Mouse (Mus musculus) midbrain, embryonic 16.5 days (tissue): ENCODE measurements at regions not wholly inside any gene's neighbourhood (a gene's known extent, or its start where the extent isn't known, plus 50 kb on each side); places are given as distances from the start of the nearest gene placed in this dataset.

Experiments
- ATAC-seq: fragments of 200-750 bp; cut with Nextera tagmentation; 2 replicates; pipeline ENCODE4 v1.8.0; 2017; ENCODE audit warnings: moderate TSS enrichment
- H3K27ac ChIP-seq: fragments of 300-500 bp; sonication (generic); 2 replicates; pipeline ENCODE4 v1.5.1; 2014; ENCODE audit warnings: mild to moderate bottlenecking, low read length, mixed read lengths
- H3K27me3 ChIP-seq: fragments of 300-500 bp; sonication (generic); 2 replicates; pipeline ENCODE4 v1.6.1; 2014; ENCODE audit warnings: low read depth, low read length, mixed read lengths; ENCODE audit not compliant: control insufficient read depth, insufficient read depth
- H3K36me3 ChIP-seq: fragments of 300-500 bp; sonication (generic); 2 replicates; pipeline ENCODE4 v1.6.1; 2014; ENCODE audit warnings: mild to moderate bottlenecking, low read length, moderate library complexity, mixed read lengths; ENCODE audit not compliant: control insufficient read depth, insufficient read depth
- H3K4me1 ChIP-seq: fragments of 300-500 bp; sonication (generic); 2 replicates; pipeline ENCODE4 v1.6.1; 2014; ENCODE audit warnings: mild to moderate bottlenecking, low read length, mixed read lengths; ENCODE audit not compliant: control insufficient read depth, insufficient read depth
- H3K4me2 ChIP-seq: fragments of 300-500 bp; sonication (generic); 2 replicates; pipeline ENCODE4 v1.6.1; 2014; ENCODE audit warnings: mild to moderate bottlenecking, low read length, mixed read lengths
- H3K4me3 ChIP-seq: fragments of 300-500 bp; sonication (generic); 2 replicates; pipeline ENCODE4 v1.5.1; 2014; ENCODE audit warnings: low read depth, mild to moderate bottlenecking, low read length, moderate library complexity, mixed read lengths
- H3K9ac ChIP-seq: fragments of 300-500 bp; sonication (generic); 2 replicates; pipeline ENCODE4 v1.6.1; 2014; ENCODE audit warnings: low read depth, low read length, mixed read lengths
- H3K9me3 ChIP-seq: fragments of 300-500 bp; sonication (generic); replicated peaks from 2 replicates; pipeline ENCODE4 v1.6.1; 2014; ENCODE audit warnings: mild to moderate bottlenecking, low read length, mixed read lengths; ENCODE audit not compliant: control insufficient read depth, poor library complexity, severe bottlenecking
- WGBS: fragments of 180-500 bp; shearing (Covaris S2); extraction: QIAGEN DNeasy Blood & Tissue Kit; methylation state at CpG from one replicate; pipeline ENCODE4 v1.1.7; 2014; 5-methylcytosine and 5-hydroxymethylcytosine counted together

GRCm38 (mm10) chr3:123873709-123874108 is 183.1 kb upstream of the Ndst3 start:
- H3K9ac ChIP-seq = no peak overlapping the region

GRCm38 (mm10) chr3:123893691-123894090 is 203.0 kb upstream of the Ndst3 start:
- H3K9ac ChIP-seq = no peak overlapping the region
- no peak overlapping the region for H3K4me2 ChIP-seq
- no peak overlapping the region for H3K4me3 ChIP-seq
- H3K36me3 ChIP-seq = no peaks in the 10 kb centered on the region
- H3K27ac ChIP-seq = no peak overlapping the region
- H3K27me3 ChIP-seq = no peaks in the 10 kb centered on the region
- 8% methylated on average over 3 of the region's 3 CpGs for WGBS
- H3K4me1 ChIP-seq = no peaks in the 10 kb centered on the region
- H3K9me3 ChIP-seq = no peaks in the 10 kb centered on the region
- no peak for ATAC-seq

More at GRCm38 (mm10) chr3:123873709-123874108, 183.1 kb upstream of the Ndst3 start:
- H3K4me2 ChIP-seq = no peak overlapping the region
- WGBS = 92% methylated on average over 2 of the region's 2 CpGs
- H3K27me3 ChIP-seq = no peaks in the 10 kb centered on the region
- no peak overlapping the region for H3K27ac ChIP-seq
- no peaks in the 10 kb centered on the region for H3K36me3 ChIP-seq
- H3K9me3 ChIP-seq = no peaks in the 10 kb centered on the region
- H3K4me3 ChIP-seq = no peak overlapping the region
- H3K4me1 ChIP-seq = no peaks in the 10 kb centered on the region
- no peak for ATAC-seq

- Histone ChIP-seq H3K27ac (peak overlapping the region; percentile 23; the same call in 1 of the 2 replicates), H3K36me3 (no peaks in the 10 kb centered on the region), H3K27me3 (no peaks in the 10 kb centered on the region), H3K9me3 (no peaks in the 10 kb centered on the region), H3K4me2 (0 out of 2 replicates have a peak overlapping the region, but pooled peaks have one; percentile 1), H3K4me1 (peaks cover 7% of the 10 kb centered on the region; the same call in 1 of the 2 replicates), H3K4me3 (no peak overlapping the region), H3K9ac (no peak overlapping the region)
- WGBS = 10% methylated on average over 9 of the region's 9 CpGs
- peak; percentile 88 for ATAC-seq
Measured at GRCm38 (mm10) chr3:123905928-123906721, 215.5 kb upstream of the Ndst3 start.

DNA sequence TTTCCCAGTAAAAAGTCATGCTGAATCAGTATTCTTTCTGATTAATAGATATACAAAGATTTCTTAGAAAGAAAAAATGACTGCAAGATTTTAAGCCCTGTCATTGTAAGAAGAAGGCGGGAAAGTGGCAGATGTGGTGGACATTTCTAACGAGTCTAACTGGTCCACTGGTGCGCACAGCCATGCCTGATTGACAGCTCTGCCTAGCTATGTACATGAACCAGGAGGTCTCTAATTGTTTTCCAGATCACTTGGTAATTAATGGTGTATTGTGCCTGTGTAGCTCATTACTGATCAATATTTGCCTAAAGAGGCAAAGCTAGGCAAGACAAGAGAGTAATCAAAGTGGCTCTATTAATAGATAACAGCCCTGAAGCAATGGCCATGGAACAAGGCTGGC is 227.5 kb upstream of the Ndst3 start:
- no peak overlapping the region for H3K4me3 ChIP-seq
- H3K36me3 ChIP-seq = no peaks in the 10 kb centered on the region
- no peaks in the 10 kb centered on the region for H3K4me1 ChIP-seq
- ATAC-seq = no peak
- WGBS = 74% methylated on average over 3 of the region's 3 CpGs
- no peaks in the 10 kb centered on the region for H3K9me3 ChIP-seq
- no peak overlapping the region for H3K4me2 ChIP-seq
- H3K9ac ChIP-seq = no peak overlapping the region
- no peaks in the 10 kb centered on the region for H3K27me3 ChIP-seq
- H3K27ac ChIP-seq = no peak overlapping the region

DNA sequence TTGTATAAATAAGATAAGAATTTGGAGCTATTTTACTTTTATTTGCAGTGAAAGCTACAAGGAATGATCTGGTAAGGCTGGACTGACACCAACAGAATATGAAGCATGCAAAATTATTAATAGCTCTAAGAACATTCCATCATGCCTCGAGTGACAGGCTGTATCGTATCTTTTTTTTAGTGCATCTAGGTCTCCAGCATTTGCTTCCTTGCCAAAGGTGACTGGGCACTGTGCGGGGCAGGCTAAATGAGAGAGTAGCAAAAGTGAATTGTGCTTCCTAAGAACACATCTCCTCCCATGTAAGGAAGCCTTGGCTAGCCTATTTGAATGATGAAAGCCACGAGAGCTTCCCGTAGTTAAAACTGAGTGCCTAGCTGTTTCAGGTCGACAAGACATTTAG is 261.5 kb upstream of the Ndst3 start:
- Histone ChIP-seq H3K27me3 (no peaks in the 10 kb centered on the region), H3K9me3 (no peaks in the 10 kb centered on the region), H3K36me3 (no peaks in the 10 kb centered on the region), H3K4me1 (no peaks in the 10 kb centered on the region), H3K9ac (no peak overlapping the region), H3K4me2 (no peak overlapping the region), H3K4me3 (no peak overlapping the region), H3K27ac (no peak overlapping the region)
- ATAC-seq = no peak
- 86% methylated on average over 6 of the region's 6 CpGs for whole genome bisulfite sequencing

DNA sequence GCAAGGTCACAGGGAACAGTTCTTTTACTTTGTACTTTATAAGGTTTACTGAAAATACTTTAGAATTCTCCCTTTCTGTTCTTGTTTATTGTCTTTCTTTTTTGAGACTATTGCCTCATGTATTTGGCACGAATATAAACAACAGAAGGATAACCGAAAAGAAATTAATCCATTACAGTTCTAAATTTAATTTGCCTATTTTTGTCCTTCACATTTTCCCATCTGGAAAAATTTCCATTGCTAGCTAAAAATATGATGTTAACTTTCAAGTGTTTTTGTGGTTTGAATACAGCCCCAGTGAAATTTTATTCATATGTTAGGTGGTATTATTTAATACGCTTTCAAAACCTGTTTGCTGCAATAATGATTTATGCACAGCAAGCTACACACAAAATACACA is 276.7 kb upstream of the Ndst3 start:
- Histone ChIP-seq H3K9me3 (no peaks in the 10 kb centered on the region), H3K27me3 (no peaks in the 10 kb centered on the region), H3K4me2 (no peak overlapping the region), H3K4me1 (no peaks in the 10 kb centered on the region), H3K27ac (no peak overlapping the region), H3K4me3 (no peak overlapping the region), H3K36me3 (no peaks in the 10 kb centered on the region), H3K9ac (no peak overlapping the region)
- no peak for ATAC-seq
- WGBS = 94% methylated on average over 3 of the region's 3 CpGs

DNA sequence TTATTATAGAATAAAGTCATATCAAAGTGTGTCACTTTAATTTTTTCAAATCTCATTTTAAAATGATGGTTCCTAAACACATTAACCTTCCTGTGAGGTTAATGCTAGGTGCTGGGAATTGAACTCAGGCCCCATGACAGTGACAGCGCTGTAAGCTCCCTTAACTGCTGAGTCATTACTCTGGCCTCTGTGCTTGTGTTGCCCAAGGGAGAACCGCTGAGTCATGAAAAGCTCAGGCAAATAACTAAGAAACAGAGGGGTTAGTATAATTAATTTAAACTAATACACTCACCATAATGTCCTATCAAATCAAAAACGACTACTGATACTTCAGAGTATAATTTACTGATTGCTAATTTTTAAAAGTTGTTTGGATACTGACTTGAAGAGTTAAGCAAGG is 281.7 kb upstream of the Ndst3 start:
- Histone ChIP-seq H3K9ac (no peak overlapping the region), H3K27ac (no peak overlapping the region), H3K4me3 (no peak overlapping the region), H3K27me3 (no peaks in the 10 kb centered on the region), H3K4me2 (no peak overlapping the region), H3K9me3 (no peaks in the 10 kb centered on the region), H3K4me1 (no peaks in the 10 kb centered on the region), H3K36me3 (no peaks in the 10 kb centered on the region)
- ATAC-seq = no peak
- 89% methylated on average over 3 of the region's 3 CpGs for WGBS

- no peaks in the 10 kb centered on the region for H3K27me3 ChIP-seq
- WGBS = 71% methylated on average over 16 of the region's 16 CpGs
- no peaks in the 10 kb centered on the region for H3K4me1 ChIP-seq
- H3K9ac ChIP-seq = no peak overlapping the region
- no peak overlapping the region for H3K4me2 ChIP-seq
- no peaks in the 10 kb centered on the region for H3K9me3 ChIP-seq
- H3K27ac ChIP-seq = no peak overlapping the region
- ATAC-seq = peak; percentile 56
- no peaks in the 10 kb centered on the region for H3K36me3 ChIP-seq
- H3K4me3 ChIP-seq = no peak overlapping the region
Measured at GRCm38 (mm10) chr3:123973806-123974576, 283.3 kb upstream of the Ndst3 start.

DNA sequence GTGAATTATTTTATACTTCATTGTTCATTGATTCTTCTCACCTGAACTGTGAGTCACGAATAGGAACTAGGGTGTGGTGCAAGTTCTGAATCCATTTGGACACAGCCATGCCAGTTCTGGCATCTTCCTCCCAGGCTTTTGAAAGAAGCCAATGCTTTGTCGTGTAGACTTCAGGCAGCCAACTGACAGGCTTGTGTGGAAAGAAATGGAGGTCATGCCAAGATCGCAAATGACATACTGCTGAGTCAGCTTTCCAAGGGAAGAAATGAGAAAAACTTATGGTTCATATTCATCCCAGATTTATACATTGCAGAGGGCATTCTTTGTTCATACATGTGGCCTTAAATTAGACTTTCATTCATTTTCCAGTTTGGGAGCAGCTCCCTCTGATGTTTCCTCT is 285.8 kb upstream of the Ndst3 start:
- H3K36me3 ChIP-seq = no peaks in the 10 kb centered on the region
- WGBS = 84% methylated on average over 3 of the region's 3 CpGs
- H3K27ac ChIP-seq = no peak overlapping the region
- no peak overlapping the region for H3K4me2 ChIP-seq
- H3K4me1 ChIP-seq = no peaks in the 10 kb centered on the region
- H3K9me3 ChIP-seq = no peaks in the 10 kb centered on the region
- no peak overlapping the region for H3K9ac ChIP-seq
- ATAC-seq = no peak
- no peaks in the 10 kb centered on the region for H3K27me3 ChIP-seq
- H3K4me3 ChIP-seq = no peak overlapping the region
